Mouse (Mus musculus) neutrophil, adult 59 days (primary cell): ENCODE results near the gene Dazap1. TPM values are rescaled to one million over a fixed set of nuclear protein-coding genes. Genes with fewer than 3 reads are reported as not detected.

Source experiments
- total RNA-seq, 2 experiments: library from RNA; stranded (reverse); gene quantifications; 1 replicate in 1 of 2; 2 replicates in 1 of 2; pipeline ENCODE4 v1.2.4; 2023

Dazap1 gene
- 10 to 100 TPM; 92.4 to 98.1 TPM for total RNA-seq

DNA sequence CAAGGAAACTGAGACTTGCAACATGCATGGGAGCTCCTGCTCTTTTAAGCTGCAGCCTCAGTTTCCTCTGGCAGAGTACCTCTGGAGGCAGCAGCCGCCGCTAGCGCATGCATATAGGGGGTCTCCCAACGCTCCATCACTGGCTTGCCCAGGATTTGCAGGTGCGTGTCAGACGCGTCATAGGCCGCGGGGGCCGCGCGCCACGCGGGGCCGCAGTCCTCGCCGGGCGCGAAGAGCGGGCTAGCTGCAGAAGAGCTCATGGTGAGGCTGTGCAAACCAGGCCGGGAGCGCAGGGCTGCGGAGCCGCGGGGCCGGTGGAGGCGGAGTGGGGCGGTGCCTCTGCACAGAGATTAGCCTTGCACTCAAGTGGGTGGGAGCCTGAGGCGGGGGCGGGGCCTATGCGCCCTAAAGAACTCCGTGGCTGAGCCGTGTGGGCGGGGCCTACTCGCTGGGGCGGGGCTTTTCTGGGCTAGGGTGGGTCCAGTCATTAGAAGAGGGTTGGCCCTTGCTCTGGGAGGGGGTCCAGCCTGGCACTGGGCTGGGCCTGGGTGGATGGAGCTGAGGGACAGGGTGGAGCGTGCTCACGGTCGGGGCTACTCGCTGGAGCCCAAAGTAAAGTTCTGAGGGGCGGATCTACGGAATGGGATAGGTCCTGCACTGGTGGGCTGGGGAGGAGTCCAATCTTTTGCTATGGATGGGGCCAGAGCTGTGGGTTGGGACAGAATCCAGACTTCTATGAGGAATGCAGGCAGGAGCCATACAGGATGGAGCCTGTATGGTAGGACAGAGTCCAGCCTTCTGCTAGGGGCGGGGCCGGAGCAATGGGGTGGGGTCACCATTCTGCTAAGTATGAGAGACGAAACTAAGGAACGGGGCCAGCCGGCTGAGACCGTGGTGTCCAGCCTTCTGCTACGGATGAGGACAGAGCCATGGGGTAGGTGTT lies at the start of gene Dazap1, which contains the start of gene Gamt:
Gene Dazap1, plus strand, starts transcription at position 845 of the 943 bp plus-strand sequence.
Gene Gamt, minus strand, starts transcription at position 371 of the 943 bp plus-strand sequence.

DNA sequence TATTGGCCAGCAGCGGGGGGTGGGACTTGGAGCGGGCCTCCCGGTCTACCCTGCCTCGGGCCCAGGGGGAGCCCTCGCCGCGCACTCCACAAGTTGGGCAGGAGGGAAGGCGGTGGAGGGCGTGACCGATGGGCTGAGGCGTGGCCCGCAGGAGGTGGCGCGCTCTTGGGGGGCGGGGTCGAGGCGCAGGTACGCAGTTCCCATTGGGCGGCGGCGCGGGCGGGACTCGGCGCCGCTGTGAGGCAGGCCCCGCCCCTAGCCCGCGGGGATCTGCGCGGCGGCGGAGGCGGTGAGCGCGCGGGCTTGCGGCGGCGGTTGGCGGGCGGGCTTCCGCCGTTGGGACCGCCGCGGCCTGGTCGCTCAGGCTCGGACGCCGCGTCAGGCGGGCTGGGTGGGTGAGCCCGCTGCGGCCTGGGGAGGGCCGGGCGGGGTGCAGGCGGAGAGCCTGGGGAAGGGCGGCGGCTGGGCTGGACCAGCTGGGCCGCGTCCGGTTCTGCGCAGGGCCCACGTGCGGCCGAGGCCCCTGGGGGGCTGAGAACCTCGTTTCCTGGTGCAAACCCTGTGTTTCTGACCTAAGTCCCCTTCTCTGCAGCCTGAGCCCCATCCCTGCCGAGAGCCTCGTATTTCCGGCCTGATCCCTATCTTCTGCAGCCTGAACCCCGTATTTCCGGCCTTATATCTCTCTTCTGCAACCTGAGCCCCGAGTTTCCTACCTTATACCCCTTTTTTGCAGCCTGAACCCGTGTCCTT lies 34.7 kb upstream of the Dazap1 start, which contains the start of gene Mum1:
Gene Mum1, plus strand, starts transcription at position 19 of the 750 bp plus-strand sequence.

DNA sequence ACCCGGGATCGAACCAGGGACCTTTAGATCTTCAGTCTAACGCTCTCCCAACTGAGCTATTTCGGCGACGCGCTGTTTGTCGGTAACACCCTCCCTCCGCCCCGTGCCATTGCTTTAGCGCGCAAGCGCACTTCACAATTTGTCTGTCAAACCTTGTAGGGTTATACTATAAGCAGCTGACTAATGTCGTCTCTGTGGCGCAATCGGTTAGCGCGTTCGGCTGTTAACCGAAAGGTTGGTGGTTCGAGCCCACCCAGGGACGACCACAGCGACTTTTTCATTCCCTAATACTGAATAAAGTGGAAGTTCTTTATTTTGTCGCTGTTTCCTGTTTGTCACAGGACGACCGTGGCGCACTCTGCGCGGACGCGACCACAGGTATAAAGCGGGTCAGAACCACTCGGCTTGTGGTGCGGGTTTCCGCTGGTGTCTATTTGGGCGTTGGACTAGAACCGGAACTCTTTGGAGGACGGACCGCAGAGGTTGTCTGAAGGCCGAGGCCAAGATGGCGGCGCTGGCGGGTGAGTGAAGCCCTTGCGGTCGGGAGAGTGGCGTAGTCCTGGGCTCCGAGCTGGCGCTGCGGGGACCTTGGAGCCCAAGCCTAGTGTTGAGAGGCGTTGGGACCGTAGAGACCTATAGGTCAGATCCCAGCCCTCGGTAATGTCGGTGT lies 12.2 kb upstream of the Dazap1 start, which contains the start of gene Ndufs7:
Gene Ndufs7, plus strand, starts transcription at position 151 of the 670 bp plus-strand sequence.

DNA sequence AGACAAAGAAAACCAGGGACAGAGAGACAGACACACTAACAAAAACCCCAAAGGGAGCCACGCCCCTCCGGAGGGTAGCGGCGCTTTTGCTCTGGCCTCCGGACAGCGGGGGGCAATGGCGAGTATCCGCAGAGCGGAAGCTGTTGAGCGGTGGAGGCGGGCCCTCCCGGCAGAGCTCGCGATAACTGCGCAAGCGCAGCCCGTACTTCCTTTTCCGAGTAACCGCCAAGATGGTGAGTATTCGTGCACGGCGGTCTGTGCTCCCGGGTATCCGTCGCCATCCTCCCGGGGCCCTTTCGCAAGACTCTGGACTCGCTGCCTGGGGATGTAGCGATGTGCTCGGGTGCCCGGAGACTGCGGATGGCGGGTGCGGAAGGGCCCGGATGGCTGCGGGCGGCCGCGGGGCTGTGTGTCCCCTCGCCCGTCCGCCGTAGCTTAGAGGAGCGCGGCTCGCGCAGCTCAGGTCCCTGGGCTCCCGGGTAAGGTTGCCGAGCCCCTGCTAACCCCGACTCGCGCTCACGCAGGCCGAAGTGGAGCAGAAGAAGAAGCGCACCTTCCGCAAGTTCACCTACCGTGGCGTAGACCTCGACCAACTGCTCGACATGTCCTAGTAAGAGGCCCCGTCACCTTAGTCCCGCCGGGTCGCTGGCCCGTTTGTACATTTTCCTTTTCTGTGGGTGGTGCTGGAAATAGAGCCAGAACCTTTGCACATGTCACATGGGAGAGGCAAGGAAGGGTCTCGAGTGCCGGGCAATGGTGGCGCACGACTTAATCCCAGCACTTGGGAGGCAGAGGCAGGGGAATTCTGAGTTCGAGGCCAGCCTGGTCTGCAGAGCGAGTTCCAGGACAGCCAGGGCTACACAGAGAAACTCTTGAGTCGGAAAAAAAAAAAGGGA lies 31.2 kb downstream of the Dazap1 start, which contains the start of gene Rps15:
Gene Rps15, plus strand, starts transcription at position 203 of the 896 bp plus-strand sequence.

DNA sequence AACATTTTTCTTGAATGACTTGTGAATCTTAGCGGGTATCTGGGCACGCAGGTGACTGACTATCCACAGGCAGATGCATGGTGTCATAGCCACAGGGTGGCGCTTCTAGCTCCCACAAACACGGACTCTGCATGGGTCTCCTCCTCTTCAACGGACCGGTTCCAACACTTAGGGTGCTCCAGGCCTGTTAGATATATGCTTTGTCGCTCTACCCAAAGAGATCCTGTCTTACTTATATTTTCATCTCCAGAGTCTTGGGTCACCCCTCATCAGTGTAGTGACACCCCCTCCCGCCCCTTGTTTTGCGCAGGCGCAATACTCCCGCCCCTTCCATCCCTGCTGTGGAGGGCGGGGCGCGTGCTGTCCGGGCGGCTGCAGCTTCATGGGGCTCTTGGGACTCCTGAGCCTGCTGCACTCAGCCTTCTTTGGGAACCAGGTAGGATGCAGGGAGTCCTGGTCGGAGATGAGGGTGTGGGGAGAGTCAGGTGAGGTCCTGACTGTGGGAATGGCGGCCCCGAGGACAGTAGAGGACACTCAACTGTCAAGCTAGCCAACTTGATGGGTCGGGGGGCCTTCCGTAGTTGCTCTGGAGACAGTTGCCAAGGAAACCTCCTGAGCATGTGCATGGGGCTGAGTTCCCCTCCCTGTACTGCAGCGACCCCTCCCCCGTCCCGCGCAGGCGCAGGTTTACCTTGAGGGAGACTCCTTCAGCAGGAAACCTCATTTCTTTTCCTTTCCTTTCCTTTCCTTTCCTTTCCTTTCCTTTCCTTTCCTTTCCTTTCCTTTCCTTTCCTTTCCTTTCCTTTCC lies 34.5 kb downstream of the Dazap1 start, which contains the start of gene Apc2:
Gene Apc2, plus strand, starts transcription at position 360 of the 808 bp plus-strand sequence.

DNA sequence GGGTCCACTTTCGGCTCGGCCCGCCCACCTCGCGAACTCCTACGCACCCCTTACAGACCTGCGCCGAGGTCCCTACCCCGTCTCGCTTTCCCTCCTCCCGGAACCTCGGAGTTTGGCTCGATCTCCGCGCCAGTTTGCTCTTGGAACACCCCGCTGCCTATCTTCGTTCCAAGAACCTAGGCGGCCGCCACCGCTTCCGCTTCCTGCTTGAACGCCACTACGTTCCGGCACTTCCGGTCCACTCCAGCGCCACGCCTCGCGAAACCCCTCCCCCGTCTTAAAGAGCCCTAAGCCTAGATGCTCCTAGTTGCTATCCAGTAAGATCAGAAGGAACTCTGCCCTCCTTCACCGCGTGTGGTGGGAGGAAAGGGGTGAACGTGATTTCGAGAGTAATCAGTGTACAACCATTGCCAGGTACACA lies 59.1 kb downstream of the Dazap1 start, which contains the start of gene 2310011J03Rik:
Gene 2310011J03Rik, minus strand, starts transcription at position 198 of the 421 bp plus-strand sequence.

DNA sequence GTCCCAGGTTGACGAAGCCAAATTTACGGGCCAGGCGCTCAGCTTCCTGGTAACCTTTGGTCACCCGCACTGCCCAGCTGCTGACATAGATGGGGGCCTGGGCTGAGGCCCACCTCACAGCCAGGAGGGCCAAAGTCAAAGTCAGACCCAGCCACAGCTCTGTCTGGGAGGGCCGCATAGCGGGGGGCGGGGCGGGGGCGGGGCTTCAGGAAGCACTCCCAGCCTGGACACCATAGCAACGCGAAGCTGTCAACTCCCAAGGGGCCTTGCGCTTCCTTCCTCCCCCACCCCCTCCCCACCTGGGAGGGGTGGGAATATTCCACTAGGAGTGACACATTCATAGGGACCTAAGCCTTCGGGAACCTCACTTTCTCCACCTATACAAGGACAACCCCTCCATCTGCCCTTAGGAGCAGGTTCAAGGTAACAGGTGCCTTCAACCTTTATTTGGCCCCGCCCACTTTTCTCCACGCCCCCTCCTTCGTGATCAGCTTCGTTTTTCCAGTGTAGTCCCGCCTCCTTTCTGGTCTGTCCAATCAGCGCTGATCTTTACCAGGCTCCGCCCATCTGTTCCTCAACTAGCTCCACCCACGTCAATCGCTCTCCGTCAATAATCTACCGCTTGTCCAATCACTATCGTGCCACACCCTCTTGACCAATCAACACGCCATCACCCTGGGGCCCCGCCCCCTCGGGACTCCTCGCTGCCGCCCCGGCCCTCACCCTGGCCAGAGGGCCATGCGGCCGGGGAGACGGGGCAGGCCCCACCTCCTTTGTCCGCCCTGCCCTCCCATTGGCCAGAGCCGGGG lies 68.2 kb downstream of the Dazap1 start, which contains the start of the genes Pcsk4 and Reep6:
Gene Pcsk4, minus strand, starts transcription at position 226 of the 809 bp plus-strand sequence.
Gene Reep6, plus strand, starts transcription at position 681 of the 809 bp plus-strand sequence.

Other genes with a start within 250 kb of the Dazap1 start
- 100 to 1,000 TPM; 428 to 464 TPM for gene Arhgap45, start 244.8 kb upstream of the Dazap1 start, total RNA-seq
- 10 to 100 TPM; 34.8 to 48.1 TPM for gene Polr2e, start 221.7 kb upstream of the Dazap1 start, total RNA-seq
- 100 to 1,000 TPM; 269 to 306 TPM for gene Gpx4, start 214.3 kb upstream of the Dazap1 start, total RNA-seq
- gene Sbno2, start 155.9 kb upstream of the Dazap1 start, total RNA-seq, result 100 to 1,000 TPM; 141 to 163 TPM
- 100 to 1,000 TPM; 183 to 187 TPM for gene Stk11, start 145.7 kb upstream of the Dazap1 start, total RNA-seq
- gene Atp5d, start 122.9 kb upstream of the Dazap1 start, total RNA-seq, result 100 to 1,000 TPM; 108 to 123 TPM
- gene Cbarp, start 120.7 kb upstream of the Dazap1 start, total RNA-seq, result 1 to 10 TPM; 1.2 to 1.4 TPM
- gene Midn, start 113.2 kb upstream of the Dazap1 start, total RNA-seq, result 100 to 1,000 TPM; 221 to 226 TPM
- gene Cirbp, start 95.5 kb upstream of the Dazap1 start, total RNA-seq, result 10 to 100 TPM; 41.6 to 50.1 TPM
- gene 1600002K03Rik, start 88.5 kb upstream of the Dazap1 start, total RNA-seq, result 1 to 10 TPM; 5.1 to 7.1 TPM
- not detected for gene Efna2, start 82.0 kb upstream of the Dazap1 start, total RNA-seq
- 10 to 100 TPM; 27.7 to 35.4 TPM for gene Mum1, start 35.1 kb upstream of the Dazap1 start, total RNA-seq
- 10 to 100 TPM; 57.5 to 61.4 TPM for gene Ndufs7, start 12.4 kb upstream of the Dazap1 start, total RNA-seq
- 1 to 10 TPM; 5.3 to 7.9 TPM for gene Gamt, start 474 bp upstream of the Dazap1 start, total RNA-seq
- 100 to 1,000 TPM; 825 to 854 TPM for gene Rps15, start 31.0 kb downstream of the Dazap1 start, total RNA-seq
- not detected for gene Apc2, start 34.5 kb downstream of the Dazap1 start, total RNA-seq
- 10 to 100 TPM; 27.3 to 33.6 TPM for gene 2310011J03Rik, start 59.1 kb downstream of the Dazap1 start, total RNA-seq
- gene Pcsk4, start 68.0 kb downstream of the Dazap1 start, total RNA-seq, result under 1 TPM in 1 of 2 experiments, not detected in 1; 0.60 TPM
- gene Reep6, start 68.5 kb downstream of the Dazap1 start, total RNA-seq, result 1 to 10 TPM; 1.0 to 1.7 TPM
- gene Adamtsl5, start 86.9 kb downstream of the Dazap1 start, total RNA-seq, result under 1 TPM in 1 of 2 experiments, not detected in 1; 0.71 TPM
- gene Plk5, start 95.0 kb downstream of the Dazap1 start, total RNA-seq, result not detected
- gene Mex3d, start 126.2 kb downstream of the Dazap1 start, total RNA-seq, result 1 to 10 TPM; 2.2 to 4.0 TPM
- 10 to 100 TPM; 51.7 to 52.3 TPM for gene Mbd3, start 138.1 kb downstream of the Dazap1 start, total RNA-seq
- 10 to 100 TPM; 90.5 to 97.7 TPM for gene Uqcr11, start 145.3 kb downstream of the Dazap1 start, total RNA-seq
- 10 to 100 TPM; 52.0 to 52.8 TPM for gene Tcf3, start 172.2 kb downstream of the Dazap1 start, total RNA-seq
- gene Onecut3, start 233.3 kb downstream of the Dazap1 start, total RNA-seq, result not detected